Mouse (Mus musculus) embryonic facial prominence, embryonic 14.5 days (tissue): ENCODE results near the gene Mycl. TPM values are rescaled to one million over a fixed set of nuclear protein-coding genes. Genes with fewer than 3 reads are reported as not detected.

Experiments used
- ATAC-seq: fragments of 200-750 bp; cut with Nextera tagmentation; 2 replicates; pipeline ENCODE4 v1.8.0; 2017; ENCODE audit warnings: low read depth, moderate number of reproducible peaks, moderate TSS enrichment
- DNase-seq: peaks from one replicate; pipeline ENCODE4 v3.0.0-alpha.2; 2015; ENCODE audit warnings: low spot score
- H3K27ac ChIP-seq: fragments of 300-500 bp; sonication (generic); replicated peaks from 2 replicates; pipeline ENCODE4 v1.5.1; 2014; ENCODE audit warnings: low read depth, mild to moderate bottlenecking, low read length, moderate library complexity
- H3K27me3 ChIP-seq: fragments of 300-500 bp; sonication (generic); replicated peaks from 2 replicates; pipeline ENCODE4 v1.6.1; 2014; ENCODE audit warnings: low read length; ENCODE audit not compliant: control insufficient read depth, insufficient read depth
- H3K36me3 ChIP-seq: fragments of 300-500 bp; sonication (generic); 2 replicates; pipeline ENCODE4 v1.6.1; 2014; ENCODE audit warnings: low read length, mixed read lengths; ENCODE audit not compliant: control insufficient read depth, insufficient read depth
- H3K4me1 ChIP-seq: fragments of 300-500 bp; sonication (generic); 2 replicates; pipeline ENCODE4 v1.6.1; 2014; ENCODE audit warnings: antibody characterized with exemption, low read length; ENCODE audit not compliant: control insufficient read depth, insufficient read depth
- H3K4me2 ChIP-seq: fragments of 300-500 bp; sonication (generic); 2 replicates; pipeline ENCODE4 v1.6.1; 2014; ENCODE audit warnings: low read depth, mild to moderate bottlenecking, low read length, moderate library complexity, mixed read lengths
- H3K4me3 ChIP-seq: fragments of 300-500 bp; sonication (generic); 2 replicates; pipeline ENCODE4 v1.5.1; 2014; ENCODE audit warnings: low read depth, mild to moderate bottlenecking, low read length
- H3K9ac ChIP-seq: fragments of 300-500 bp; sonication (generic); 2 replicates; pipeline ENCODE4 v1.6.1; 2014; ENCODE audit warnings: low read depth, mild to moderate bottlenecking, low read length, moderate library complexity, mixed read lengths
- H3K9me3 ChIP-seq: fragments of 300-500 bp; sonication (generic); 2 replicates; pipeline ENCODE4 v1.6.1; 2016; ENCODE audit warnings: low read length; ENCODE audit not compliant: control insufficient read depth
- WGBS: fragments of 180-500 bp; shearing (Covaris S2); extraction: QIAGEN DNeasy Blood & Tissue Kit; methylation state at CpG from one replicate; pipeline ENCODE4 v1.1.7; 2014; 5-methylcytosine and 5-hydroxymethylcytosine counted together
- polyA plus RNA-seq: library from polyadenylated mRNA; unstranded; fragments of >200 nt; fragmentation: Nextera tagmentation; extraction: Ambion mirVana; gene quantifications from 2 replicates; pipeline ENCODE4 v1.2.1, GENCODE M21; 2014

The Mycl gene
- polyA plus RNA-seq, 1 experiment from 2014 or later, result 26.9 TPM

DNA sequence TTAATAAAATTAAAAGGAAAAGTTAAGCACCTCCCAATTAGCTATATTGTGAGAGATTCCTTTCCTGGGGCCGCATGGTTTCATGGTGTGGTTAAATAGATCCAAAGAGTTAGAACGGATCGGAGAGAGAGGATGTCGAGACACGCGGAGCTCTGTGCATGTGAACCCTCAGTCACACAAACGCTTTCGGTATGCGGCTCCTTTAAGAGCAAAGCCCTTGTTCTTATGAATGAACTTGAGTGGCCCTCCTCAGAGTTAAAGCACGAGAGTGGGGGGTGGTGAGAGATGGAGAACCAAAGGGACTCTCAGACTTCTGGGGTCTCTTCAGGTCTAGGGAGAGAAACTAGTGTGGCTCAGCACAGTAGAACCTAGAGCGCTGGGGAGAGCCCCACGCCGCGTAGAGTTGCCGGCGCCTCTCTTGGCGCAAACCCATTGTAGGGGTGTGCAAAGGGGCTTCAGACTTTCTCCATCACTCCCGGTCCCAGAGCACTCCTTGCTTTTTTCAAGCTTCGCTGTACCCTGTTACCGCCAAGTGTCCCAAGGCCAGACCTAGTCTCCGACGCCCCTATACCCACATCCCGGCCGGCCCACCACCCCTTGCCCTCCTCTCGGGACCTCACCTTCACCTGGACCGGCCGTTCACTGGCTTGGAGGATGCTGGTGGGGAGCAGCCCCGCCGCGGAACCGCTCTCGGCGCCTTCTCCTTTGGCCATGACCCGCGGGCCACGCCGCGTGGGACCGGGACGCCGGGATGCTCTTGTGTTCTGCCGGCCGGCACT lies 34.9 kb upstream of the Mycl start:
- peak overlapping the region; percentile 69 for H3K9ac ChIP-seq

DNA sequence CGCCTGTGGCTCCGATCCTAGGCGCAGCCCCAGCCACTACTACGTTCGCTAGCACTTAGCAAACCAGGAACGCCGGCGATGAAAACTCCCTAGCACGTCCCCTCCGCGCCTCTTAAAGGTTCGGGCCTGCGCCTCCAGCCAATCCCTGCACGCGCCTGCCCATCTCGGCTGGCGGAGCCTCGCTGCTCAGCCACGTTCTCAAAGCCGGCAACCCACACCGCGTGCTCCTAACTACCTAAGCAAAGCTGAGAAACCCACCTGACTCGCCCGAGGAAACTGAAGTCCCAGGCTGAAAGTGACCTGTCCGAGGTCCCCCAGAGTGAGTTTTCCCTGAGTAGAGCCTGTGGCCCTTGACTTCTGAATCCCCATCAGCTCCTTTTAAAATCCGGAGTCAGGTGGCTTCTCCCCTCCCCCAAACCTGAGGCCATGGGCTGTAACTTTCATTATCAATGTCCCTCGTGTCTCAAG lies 34.3 kb upstream of the Mycl start, which contains the start of gene Mfsd2a:
Gene Mfsd2a, minus strand, starts transcription at position 89 of the 468 bp plus-strand sequence.
- peak within 1 kb of the TSS; percentile 99 for H3K4me2 ChIP-seq
- H3K27me3 ChIP-seq, result peaks cover 3% of the 10 kb centered on the region
- WGBS, result under 1% methylated on average over 26 of the region's 27 CpGs

More for the DNA sequence above, 34.9 kb upstream of the Mycl start:
- H3K27me3 ChIP-seq, result peaks cover 3% of the 10 kb centered on the region
- peak overlapping the region; percentile 99 for H3K4me2 ChIP-seq
- H3K27ac ChIP-seq, result peak overlapping the region; percentile 52
- H3K4me1 ChIP-seq, result peaks cover 36% of the 10 kb centered on the region
- peak; percentile 38 for ATAC-seq
- under 1% methylated on average over 38 of the region's 43 CpGs for WGBS
- no peaks in the 10 kb centered on the region for H3K9me3 ChIP-seq
- peak; percentile 79 for DNase-seq
- peak overlapping the region; percentile 62 for H3K4me3 ChIP-seq
- no peaks in the 10 kb centered on the region for H3K36me3 ChIP-seq

DNA sequence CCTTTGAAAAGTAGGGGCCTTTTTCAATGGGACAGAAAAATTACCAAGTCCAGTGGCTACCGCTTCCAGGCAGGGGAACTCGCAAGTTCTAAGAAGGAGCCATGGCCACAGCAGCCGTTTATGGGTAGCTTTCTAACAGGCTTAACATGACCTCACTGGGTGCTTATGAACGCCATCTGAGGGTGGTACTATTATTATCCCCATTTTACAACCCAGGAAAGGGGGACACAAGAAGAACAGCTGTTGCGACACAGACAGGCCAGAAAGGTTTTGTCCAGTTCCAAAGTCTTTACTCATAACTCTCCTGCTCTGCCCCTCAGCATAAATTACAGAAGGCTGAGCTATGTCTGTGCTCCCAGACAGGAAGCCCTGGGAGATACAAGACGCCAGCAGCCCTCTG lies 33.9 kb upstream of the Mycl start:
- Histone ChIP-seq H3K4me1 (peaks cover 31% of the 10 kb centered on the region), H3K36me3 (no peaks in the 10 kb centered on the region), H3K27ac (no peak overlapping the region), H3K4me2 (peak overlapping the region; percentile 99), H3K4me3 (peak overlapping the region; percentile 62), H3K27me3 (peaks cover 3% of the 10 kb centered on the region), H3K9ac (0 out of 2 replicates have a peak overlapping the region, but pooled peaks have one; percentile 69), H3K9me3 (no peaks in the 10 kb centered on the region)
- WGBS, result 31% methylated on average over 6 of the region's 6 CpGs
- DNase-seq, result no peak
- no peak for ATAC-seq

More for the DNA sequence above, 34.3 kb upstream of the Mycl start, which contains the start of gene Mfsd2a:
- peaks cover 31% of the 10 kb centered on the region for H3K4me1 ChIP-seq
- H3K9ac ChIP-seq, result peak within 1 kb of the TSS; percentile 69
- peak; percentile 92 for DNase-seq
- peak; percentile 87 for ATAC-seq
- H3K27ac ChIP-seq, result peak within 1 kb of the TSS; percentile 52
- H3K36me3 ChIP-seq, result no peaks in the 10 kb centered on the region
- H3K9me3 ChIP-seq, result no peaks in the 10 kb centered on the region
- peak within 1 kb of the TSS; percentile 62 for H3K4me3 ChIP-seq

DNA sequence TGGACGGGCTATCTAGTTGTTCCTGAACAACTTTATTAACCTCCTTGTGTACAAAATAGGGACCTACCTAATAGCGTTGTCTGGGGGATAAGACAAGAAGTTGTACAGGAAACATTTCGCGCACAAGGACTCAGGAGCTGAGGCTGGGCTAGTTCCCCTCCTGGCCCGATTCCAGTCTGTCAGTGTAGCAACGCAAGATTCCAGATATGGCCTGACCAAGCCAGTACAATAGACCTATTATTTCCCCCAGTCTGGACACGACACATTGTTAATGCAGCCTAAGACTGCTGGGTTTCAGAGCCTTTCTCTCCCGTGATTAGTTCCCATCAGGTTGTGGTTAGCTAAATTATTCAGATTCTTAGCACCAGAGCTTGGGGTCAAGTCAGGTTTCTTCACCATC lies 32.7 kb upstream of the Mycl start:
- 28% methylated on average over 8 of the region's 8 CpGs for WGBS
- Histone ChIP-seq H3K27me3 (peaks cover 3% of the 10 kb centered on the region), H3K9ac (no peak overlapping the region), H3K27ac (no peak overlapping the region), H3K36me3 (no peaks in the 10 kb centered on the region), H3K4me1 (peaks cover 31% of the 10 kb centered on the region), H3K4me2 (no peak overlapping the region), H3K4me3 (no peak overlapping the region), H3K9me3 (no peaks in the 10 kb centered on the region)
- ATAC-seq (no peak), DNase-seq (peak; percentile 62)

DNA sequence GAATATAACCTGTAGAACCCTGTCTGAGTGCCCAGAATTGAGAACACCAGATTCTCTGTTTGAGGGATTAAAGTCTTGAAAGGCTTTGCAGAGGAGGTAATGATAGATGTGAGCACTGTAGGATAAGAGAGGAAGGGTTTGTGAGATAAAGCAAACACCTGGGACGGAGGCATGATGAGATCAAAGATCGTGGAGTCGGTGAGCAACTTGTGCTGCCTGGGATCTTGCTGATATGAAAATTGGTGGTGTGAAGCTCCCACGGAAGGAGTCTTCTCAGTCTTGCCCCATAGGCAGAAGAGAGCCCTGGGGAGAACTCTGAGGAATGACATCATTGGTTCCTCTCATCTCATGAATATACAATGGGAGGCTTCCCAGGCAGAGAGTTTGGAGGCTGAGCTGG lies 27.3 kb upstream of the Mycl start:
- H3K27me3 ChIP-seq, result no peaks in the 10 kb centered on the region
- ATAC-seq (no peak), DNase-seq (no peak)
- no peak overlapping the region for H3K4me3 ChIP-seq
- H3K4me2 ChIP-seq, result no peak overlapping the region
- H3K9ac ChIP-seq, result no peak overlapping the region
- H3K36me3 ChIP-seq, result no peaks in the 10 kb centered on the region
- no peak overlapping the region for H3K27ac ChIP-seq
- WGBS, result 57% methylated on average over 4 of the region's 4 CpGs
- H3K4me1 ChIP-seq, result peaks cover under 1% of the 10 kb centered on the region; the same call in 1 of the 2 replicates
- no peaks in the 10 kb centered on the region for H3K9me3 ChIP-seq

DNA sequence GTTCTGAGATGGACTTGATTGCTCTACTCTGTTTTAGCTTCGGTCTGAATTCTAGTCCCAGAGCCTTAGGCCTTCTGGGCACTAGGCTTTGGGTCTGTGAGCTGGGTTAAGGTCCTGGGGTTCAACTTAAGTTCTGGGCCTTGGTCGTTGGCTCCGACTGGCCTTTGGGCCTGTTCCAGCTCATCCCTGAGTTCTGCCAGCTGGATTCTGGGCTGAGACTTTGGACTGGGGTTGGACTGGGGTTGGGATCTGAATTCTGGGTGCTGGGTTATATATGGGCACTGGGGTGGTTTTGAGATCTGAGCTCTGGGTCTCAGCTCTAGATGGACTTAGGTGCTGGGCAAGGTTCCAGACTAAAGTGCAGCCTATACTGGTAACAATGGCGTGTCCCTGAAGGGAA lies 24.3 kb upstream of the Mycl start:
- Histone ChIP-seq H3K27ac (no peak overlapping the region), H3K27me3 (no peaks in the 10 kb centered on the region), H3K9me3 (no peaks in the 10 kb centered on the region), H3K4me3 (no peak overlapping the region), H3K9ac (no peak overlapping the region), H3K36me3 (no peaks in the 10 kb centered on the region), H3K4me1 (no peaks in the 10 kb centered on the region), H3K4me2 (no peak overlapping the region)
- 81% methylated on average over 4 of the region's 4 CpGs for WGBS
- DNase-seq (no peak), ATAC-seq (no peak)

DNA sequence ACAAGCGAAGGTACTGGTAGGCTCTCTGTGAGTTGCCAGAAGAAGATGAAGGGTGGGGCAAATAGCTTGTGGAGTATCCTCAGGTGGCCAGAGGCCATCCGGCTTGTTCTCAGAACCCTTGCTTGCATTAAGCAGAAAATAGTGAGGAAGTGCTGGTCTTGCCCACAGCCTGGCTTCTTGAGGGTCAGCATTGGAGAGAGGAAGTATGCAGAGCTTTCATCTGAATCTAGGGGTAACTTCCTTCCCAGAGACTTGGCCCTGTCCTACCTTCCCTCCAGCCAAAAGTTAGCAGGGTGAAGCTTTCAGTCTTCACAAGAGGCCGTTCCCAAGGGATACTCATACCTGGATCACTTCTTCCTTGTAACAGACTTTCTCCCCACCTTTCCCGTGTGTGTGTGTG lies 23.8 kb upstream of the Mycl start:
- no peaks in the 10 kb centered on the region for H3K27me3 ChIP-seq
- ATAC-seq, result no peak

DNA sequence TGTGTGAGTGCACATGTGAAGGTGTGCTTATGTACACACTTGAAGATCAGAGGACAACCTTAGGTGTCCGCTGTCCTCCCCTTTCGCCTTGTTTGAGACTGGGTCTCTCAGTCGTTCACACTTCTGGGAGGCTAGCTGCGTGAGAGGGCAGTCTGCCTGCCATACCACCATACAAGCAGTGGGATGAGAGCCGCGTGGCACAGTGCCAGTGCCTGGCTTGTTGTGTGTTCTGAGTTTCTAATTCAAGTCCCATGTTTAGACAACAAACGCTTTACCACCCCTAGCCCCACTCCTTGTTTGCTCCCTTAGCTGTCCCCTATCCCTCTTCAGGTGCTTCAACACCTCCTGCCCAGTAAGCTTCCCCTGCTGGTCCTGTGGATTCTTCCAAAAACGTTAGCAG lies 23.4 kb upstream of the Mycl start:
- no peak overlapping the region for H3K27ac ChIP-seq
- H3K27me3 ChIP-seq, result no peaks in the 10 kb centered on the region
- 79% methylated on average over 8 of the region's 8 CpGs for WGBS
- no peak overlapping the region for H3K4me3 ChIP-seq
- H3K9ac ChIP-seq, result no peak overlapping the region
- no peak overlapping the region for H3K4me2 ChIP-seq
- H3K9me3 ChIP-seq, result no peaks in the 10 kb centered on the region
- H3K4me1 ChIP-seq, result no peaks in the 10 kb centered on the region
- ATAC-seq, result no peak
- no peak for DNase-seq
- no peaks in the 10 kb centered on the region for H3K36me3 ChIP-seq

More for the DNA sequence above, 23.8 kb upstream of the Mycl start:
- no peak overlapping the region for H3K4me2 ChIP-seq
- H3K9ac ChIP-seq, result no peak overlapping the region
- H3K36me3 ChIP-seq, result no peaks in the 10 kb centered on the region
- WGBS, result 68% methylated on average over 4 of the region's 4 CpGs
- H3K4me3 ChIP-seq, result no peak overlapping the region
- H3K9me3 ChIP-seq, result no peaks in the 10 kb centered on the region
- no peak overlapping the region for H3K27ac ChIP-seq
- no peak for DNase-seq
- H3K4me1 ChIP-seq, result no peaks in the 10 kb centered on the region
